Mouse (Mus musculus): ENCODE results near the gene Sardh. TPM values are rescaled to one million over a fixed set of nuclear protein-coding genes. Genes with fewer than 3 reads are reported as not detected.

The Sardh gene
- polyA plus RNA-seq (2015; fragmentation: Nextera tagmentation; extraction: Ambion mirVana) = 11.5 and 12.6 TPM in 2 replicates

DNA sequence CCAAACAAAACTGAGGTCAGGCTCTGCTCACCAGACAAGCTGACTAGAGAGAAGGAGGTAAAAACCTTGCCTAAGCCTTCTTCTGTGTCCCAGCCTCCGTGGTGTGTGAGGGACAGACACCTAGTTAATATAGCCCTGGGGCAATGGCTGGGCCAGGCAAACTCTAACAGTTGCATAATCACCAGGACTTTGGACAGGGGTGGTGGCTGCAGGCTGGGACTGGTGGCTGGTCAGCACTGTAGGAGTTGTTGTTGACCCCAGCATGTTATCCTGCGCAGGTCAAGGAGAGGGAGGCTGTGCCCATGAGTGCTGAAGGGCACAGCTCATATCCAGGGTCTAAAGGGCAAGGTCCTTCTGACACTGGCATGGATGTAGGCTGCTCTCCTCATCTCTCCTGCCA lies at the start of gene Sardh:
Gene Sardh, minus strand, starts transcription at position 127 of the 400 bp plus-strand sequence.
- TF ChIP-seq CTCF (IDR thresholded peaks at IDR 0.05) (no peak), EP300 (IDR thresholded peaks at IDR 0.05) (no peak)
- DNase-seq (ENCODE audit: low spot score) = no peak
- H3K27me3 ChIP-seq (replicated peaks; ENCODE audit: insufficient read depth, low read length) = no peaks in the 10 kb centered on the region
- H3K4me3 ChIP-seq (ENCODE audit: low read depth, low read length) = no peak within 1 kb of the TSS
- peaks cover 8% of the 10 kb centered on the region; the same call in 1 of the 2 replicates for H3K4me1 ChIP-seq (ENCODE audit: insufficient read depth, low read depth, low read length)
- no peaks in the 10 kb centered on the region; the same call in 1 of the 2 replicates for H3K36me3 ChIP-seq (ENCODE audit: insufficient read depth, low read length)
- ATAC-seq = no peak
- no peaks in the 10 kb centered on the region for H3K9me3 ChIP-seq (ENCODE audit: low read length)
- H3K9ac ChIP-seq (replicated peaks; ENCODE audit: low read depth) = no peak within 1 kb of the TSS
- H3K4me2 ChIP-seq (replicated peaks; ENCODE audit: low read depth, low read length) = peak within 1 kb of the TSS; percentile 42
- peak within 1 kb of the TSS; percentile 74 for H3K27ac ChIP-seq (ENCODE audit: low read length)
- WGBS = 79% methylated on average over 2 of the region's 2 CpGs

- H3K36me3 ChIP-seq (ENCODE audit: insufficient read depth, low read length) = 0 out of 2 replicates have a peak, but pooled peaks cover 2% of the 10 kb centered on the region
- TF ChIP-seq EP300 (IDR thresholded peaks at IDR 0.05) = no peak
- no peak for TF ChIP-seq CTCF (IDR thresholded peaks at IDR 0.05)
- no peaks in the 10 kb centered on the region for H3K27me3 ChIP-seq (replicated peaks; ENCODE audit: insufficient read depth, low read length)
- H3K9ac ChIP-seq (replicated peaks; ENCODE audit: low read depth) = no peak overlapping the region
- 62% methylated on average over 9 of the region's 9 CpGs for WGBS
- no peak overlapping the region for H3K4me3 ChIP-seq (ENCODE audit: low read depth, low read length)
- H3K27ac ChIP-seq (ENCODE audit: low read length) = no peak overlapping the region
- DNase-seq (ENCODE audit: low spot score) (peak; percentile 66), ATAC-seq (peak; percentile 79)
- H3K4me1 ChIP-seq (ENCODE audit: insufficient read depth, low read depth, low read length) = no peaks in the 10 kb centered on the region
- no peaks in the 10 kb centered on the region for H3K9me3 ChIP-seq (ENCODE audit: low read length)
- H3K4me2 ChIP-seq (replicated peaks; ENCODE audit: low read depth, low read length) = no peak overlapping the region
Measured at GRCm38 (mm10) chr2:27296656-27297406, 48.7 kb upstream of the Sardh start.

- TF ChIP-seq CTCF (IDR thresholded peaks at IDR 0.05) (no peak), EP300 (IDR thresholded peaks at IDR 0.05) (no peak)
Measured at GRCm38 (mm10) chr2:27294777-27295176, 46.6 kb upstream of the Sardh start.

GRCm38 (mm10) chr2:27289019-27289418 lies 40.9 kb upstream of the Sardh start:
- H3K4me2 ChIP-seq (replicated peaks; ENCODE audit: low read depth, low read length) = no peak overlapping the region
- H3K27me3 ChIP-seq (replicated peaks; ENCODE audit: insufficient read depth, low read length) = no peaks in the 10 kb centered on the region
- H3K4me1 ChIP-seq (ENCODE audit: insufficient read depth, low read depth, low read length) = no peaks in the 10 kb centered on the region
- peaks cover 15% of the 10 kb centered on the region; the same call in 1 of the 2 replicates for H3K36me3 ChIP-seq (ENCODE audit: insufficient read depth, low read length)
- TF ChIP-seq EP300 (IDR thresholded peaks at IDR 0.05) = no peak
- peak; percentile 94 for TF ChIP-seq CTCF (IDR thresholded peaks at IDR 0.05)
- ATAC-seq (peak; percentile 76), DNase-seq (ENCODE audit: low spot score) (peak; percentile 88)
- H3K9ac ChIP-seq (replicated peaks; ENCODE audit: low read depth) = no peak overlapping the region
- H3K9me3 ChIP-seq (ENCODE audit: low read length) = no peaks in the 10 kb centered on the region
- WGBS = 11% methylated on average over 3 of the region's 3 CpGs
- H3K27ac ChIP-seq (ENCODE audit: low read length) = peak overlapping the region; percentile 43; the same call in 1 of the 2 replicates
- H3K4me3 ChIP-seq (ENCODE audit: low read depth, low read length) = no peak overlapping the region

More at GRCm38 (mm10) chr2:27294777-27295176, 46.6 kb upstream of the Sardh start:
- Histone ChIP-seq H3K4me1 (ENCODE audit: insufficient read depth, low read depth, low read length) (no peaks in the 10 kb centered on the region), H3K4me3 (ENCODE audit: low read depth, low read length) (no peak overlapping the region), H3K27ac (ENCODE audit: low read length) (no peak overlapping the region), H3K9ac (replicated peaks; ENCODE audit: low read depth) (no peak overlapping the region), H3K9me3 (ENCODE audit: low read length) (no peaks in the 10 kb centered on the region), H3K4me2 (replicated peaks; ENCODE audit: low read depth, low read length) (no peak overlapping the region), H3K27me3 (replicated peaks; ENCODE audit: insufficient read depth, low read length) (no peaks in the 10 kb centered on the region), H3K36me3 (ENCODE audit: insufficient read depth, low read length) (peaks cover 5% of the 10 kb centered on the region; the same call in 1 of the 2 replicates)
- WGBS = 95% methylated on average over 3 of the region's 3 CpGs
- DNase-seq (ENCODE audit: low spot score) = no peak
- ATAC-seq = no peak

DNA sequence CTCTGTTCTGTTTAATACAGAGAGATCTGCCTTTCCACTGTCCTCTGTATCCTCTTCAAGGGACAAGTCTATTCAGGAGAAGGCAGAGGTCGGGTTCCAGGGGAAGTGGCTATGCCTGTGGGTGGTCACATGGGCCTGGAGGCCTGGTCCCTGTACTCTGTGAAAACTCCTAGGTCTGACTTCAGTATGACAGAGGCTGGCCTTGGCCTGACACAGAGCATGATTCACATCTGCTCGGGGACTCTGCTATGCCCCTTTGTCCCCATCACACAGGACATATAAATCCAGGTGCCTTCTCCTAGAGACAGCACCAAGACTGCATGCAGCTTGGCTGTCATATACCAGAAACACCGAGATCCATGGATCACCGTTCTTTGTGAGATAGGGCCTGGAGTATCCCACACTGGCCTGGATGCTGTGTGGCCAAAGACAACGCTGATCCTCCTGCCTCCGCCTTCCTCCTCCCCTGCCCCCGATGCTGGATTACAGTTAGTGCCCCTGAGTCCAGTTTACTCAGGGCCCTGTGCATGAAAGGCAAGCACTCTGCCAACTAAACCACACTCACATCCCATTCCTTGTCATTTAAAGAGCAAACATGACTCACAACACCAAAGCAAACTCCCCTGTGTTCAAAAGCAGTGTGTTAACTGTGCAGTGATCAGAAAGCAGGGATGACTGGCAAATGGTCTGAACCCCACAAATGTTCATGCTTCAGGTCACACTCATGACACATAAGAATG lies 39.0 kb upstream of the Sardh start:
- H3K4me1 ChIP-seq (ENCODE audit: insufficient read depth, low read depth, low read length) = no peaks in the 10 kb centered on the region
- no peak for ATAC-seq

GRCm38 (mm10) chr2:27284441-27284840 lies 36.3 kb upstream of the Sardh start:
- no peak overlapping the region for H3K4me2 ChIP-seq (replicated peaks; ENCODE audit: low read depth, low read length)
- H3K4me3 ChIP-seq (ENCODE audit: low read depth, low read length) = no peak overlapping the region
- no peak for TF ChIP-seq CTCF (IDR thresholded peaks at IDR 0.05)
- no peak for TF ChIP-seq EP300 (IDR thresholded peaks at IDR 0.05)
- ATAC-seq (no peak), DNase-seq (ENCODE audit: low spot score) (no peak)
- no peak overlapping the region for H3K9ac ChIP-seq (replicated peaks; ENCODE audit: low read depth)
- WGBS = 60% methylated on average over 7 of the region's 7 CpGs
- no peaks in the 10 kb centered on the region for H3K27me3 ChIP-seq (replicated peaks; ENCODE audit: insufficient read depth, low read length)
- H3K9me3 ChIP-seq (ENCODE audit: low read length) = no peaks in the 10 kb centered on the region
- H3K4me1 ChIP-seq (ENCODE audit: insufficient read depth, low read depth, low read length) = no peaks in the 10 kb centered on the region
- H3K27ac ChIP-seq (ENCODE audit: low read length) = no peak overlapping the region
- peaks cover 11% of the 10 kb centered on the region; the same call in 1 of the 2 replicates for H3K36me3 ChIP-seq (ENCODE audit: insufficient read depth, low read length)

More for the DNA sequence above, 39.0 kb upstream of the Sardh start:
- Histone ChIP-seq H3K4me3 (ENCODE audit: low read depth, low read length) (no peak overlapping the region), H3K4me2 (replicated peaks; ENCODE audit: low read depth, low read length) (no peak overlapping the region), H3K9me3 (ENCODE audit: low read length) (no peaks in the 10 kb centered on the region), H3K27me3 (replicated peaks; ENCODE audit: insufficient read depth, low read length) (no peaks in the 10 kb centered on the region), H3K9ac (replicated peaks; ENCODE audit: low read depth) (no peak overlapping the region), H3K27ac (ENCODE audit: low read length) (no peak overlapping the region), H3K36me3 (ENCODE audit: insufficient read depth, low read length) (peaks cover 15% of the 10 kb centered on the region; the same call in 1 of the 2 replicates)
- no peak for DNase-seq (ENCODE audit: low spot score)
- 72% methylated on average over 7 of the region's 7 CpGs for WGBS
- TF ChIP-seq CTCF (IDR thresholded peaks at IDR 0.05) = no peak
- TF ChIP-seq EP300 (IDR thresholded peaks at IDR 0.05) = no peak

All from lung, postnatal 0 days (tissue).